Mouse (Mus musculus) olfactory bulb, adult 2 months (tissue): ENCODE results near the gene Sectm1a.

Source experiments
- CTCF ChIP-seq: fragments of 200-500 bp; IDR thresholded peaks from 2 replicates; pipeline ENCODE4 v1.5.1; 2012; ENCODE audit warnings: low read depth, mild to moderate bottlenecking, low read length, moderate library complexity; ENCODE audit not compliant: insufficient read depth
- POLR2A ChIP-seq: fragments of 200-500 bp; IDR thresholded peaks from 2 replicates; pipeline ENCODE4 v1.6.1; 2012; ENCODE audit warnings: mild to moderate bottlenecking, low read depth, low read length, moderate library complexity; ENCODE audit not compliant: insufficient read depth

DNA sequence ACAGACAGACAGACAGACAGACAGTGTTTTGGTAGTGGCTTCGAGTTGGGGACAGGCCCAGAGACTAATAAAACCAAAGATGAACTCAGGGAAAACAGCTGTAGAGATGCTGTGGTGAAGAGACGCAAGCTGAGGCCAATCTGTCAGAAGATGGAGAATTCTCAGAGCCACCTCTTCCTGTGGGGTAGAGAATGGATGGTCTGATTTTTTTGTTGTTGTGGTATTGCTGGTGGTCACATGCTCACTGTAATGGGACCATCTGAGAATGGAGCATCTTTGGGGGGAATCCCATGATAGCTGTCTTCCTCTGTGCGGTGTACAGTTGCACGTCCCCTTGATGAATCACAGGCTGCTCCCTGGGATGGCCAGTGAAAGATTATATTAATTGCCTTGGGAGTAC is 38.5 kb downstream of the Sectm1a start:
- TF ChIP-seq POLR2A (no peak), CTCF (no peak)
